Mouse (Mus musculus): ENCODE measurements at regions not wholly inside any gene's neighbourhood (a gene's known extent, or its start where the extent isn't known, plus 50 kb on each side); places are given as distances from the start of the nearest gene placed in this dataset.
"Not testable (repeated sequence)": the region's sequence is repeated elsewhere in the genome, so short reads cannot be mapped to it uniquely, and the experiment has no call there.

GRCm38 (mm10) chr14:54147546-54147945, 106.4 kb downstream of the Dad1 start:
- H3K9me3 ChIP-seq, result no peaks in the 10 kb centered on the region
- no peak overlapping the region for H3K4me3 ChIP-seq
- ATAC-seq (replicated peaks), result no peak
- H3K36me3 ChIP-seq, result no peaks in the 10 kb centered on the region
- no peak overlapping the region for H3K9ac ChIP-seq (replicated peaks)
- H3K4me2 ChIP-seq (replicated peaks), result no peak overlapping the region
- peaks cover 9% of the 10 kb centered on the region; the same call in 1 of the 2 replicates for H3K4me1 ChIP-seq
- 89% methylated on average over 6 of the region's 7 CpGs for WGBS
- no peaks in the 10 kb centered on the region for H3K27me3 ChIP-seq
- no peak overlapping the region for H3K27ac ChIP-seq (replicated peaks)

- H3K4me3 ChIP-seq, result no peak overlapping the region
- ATAC-seq (replicated peaks), result no peak
- H3K36me3 ChIP-seq, result no peaks in the 10 kb centered on the region
- no peak overlapping the region for H3K27ac ChIP-seq (replicated peaks)
- H3K4me1 ChIP-seq, result peaks cover 9% of the 10 kb centered on the region; the same call in 1 of the 2 replicates
- H3K27me3 ChIP-seq, result no peaks in the 10 kb centered on the region
- 20% methylated on average over 11 of the region's 11 CpGs for whole genome bisulfite sequencing
- no peak overlapping the region for H3K4me2 ChIP-seq (replicated peaks)
- H3K9ac ChIP-seq (replicated peaks), result no peak overlapping the region
- no peaks in the 10 kb centered on the region for H3K9me3 ChIP-seq
Measured at GRCm38 (mm10) chr14:54145743-54146741, 107.9 kb downstream of the Dad1 start.

GRCm38 (mm10) chr14:54143828-54144227, 110.1 kb downstream of the Dad1 start:
- ATAC-seq (replicated peaks), result peak; percentile 80
- Histone ChIP-seq H3K27ac (replicated peaks) (no peak overlapping the region), H3K36me3 (no peaks in the 10 kb centered on the region), H3K4me1 (peaks cover 9% of the 10 kb centered on the region; the same call in 1 of the 2 replicates), H3K9ac (replicated peaks) (no peak overlapping the region), H3K27me3 (no peaks in the 10 kb centered on the region), H3K4me2 (replicated peaks) (no peak overlapping the region), H3K4me3 (no peak overlapping the region), H3K9me3 (no peaks in the 10 kb centered on the region)
- 43% methylated on average over 1 of the region's 1 CpGs for WGBS

GRCm38 (mm10) chr14:54138288-54138687, 115.6 kb downstream of the Dad1 start:
- Histone ChIP-seq H3K4me2 (replicated peaks) (no peak overlapping the region), H3K9ac (replicated peaks) (no peak overlapping the region), H3K27me3 (no peaks in the 10 kb centered on the region), H3K4me1 (no peaks in the 10 kb centered on the region), H3K36me3 (no peaks in the 10 kb centered on the region), H3K4me3 (no peak overlapping the region), H3K9me3 (no peaks in the 10 kb centered on the region), H3K27ac (replicated peaks) (no peak overlapping the region)
- 82% methylated on average over 3 of the region's 3 CpGs for WGBS
- no peak for ATAC-seq (replicated peaks)

GRCm38 (mm10) chr14:54136538-54136937, 117.4 kb downstream of the Dad1 start:
- Histone ChIP-seq H3K4me3 (no peak overlapping the region), H3K27ac (replicated peaks) (no peak overlapping the region), H3K9ac (replicated peaks) (no peak overlapping the region), H3K4me1 (no peaks in the 10 kb centered on the region), H3K36me3 (no peaks in the 10 kb centered on the region), H3K9me3 (no peaks in the 10 kb centered on the region), H3K27me3 (no peaks in the 10 kb centered on the region), H3K4me2 (replicated peaks) (no peak overlapping the region)
- ATAC-seq (replicated peaks), result no peak
- WGBS, result 86% methylated on average over 3 of the region's 3 CpGs

GRCm38 (mm10) chr14:54128334-54128733, 125.6 kb downstream of the Dad1 start:
- Histone ChIP-seq H3K36me3 (no peaks in the 10 kb centered on the region), H3K9me3 (no peaks in the 10 kb centered on the region), H3K4me1 (0 out of 2 replicates have a peak, but pooled peaks cover 4% of the 10 kb centered on the region), H3K4me2 (replicated peaks) (no peak overlapping the region), H3K9ac (replicated peaks) (no peak overlapping the region), H3K27ac (replicated peaks) (no peak overlapping the region), H3K4me3 (no peak overlapping the region), H3K27me3 (no peaks in the 10 kb centered on the region)
- ATAC-seq (replicated peaks), result no peak
- WGBS, result 83% methylated on average over 4 of the region's 4 CpGs

GRCm38 (mm10) chr14:54125510-54125909, 128.4 kb downstream of the Dad1 start:
- H3K36me3 ChIP-seq, result no peaks in the 10 kb centered on the region
- 0 out of 2 replicates have a peak, but pooled peaks cover 4% of the 10 kb centered on the region for H3K4me1 ChIP-seq
- no peak overlapping the region for H3K9ac ChIP-seq (replicated peaks)
- H3K27me3 ChIP-seq, result no peaks in the 10 kb centered on the region
- no peak for ATAC-seq (replicated peaks)
- H3K9me3 ChIP-seq, result no peaks in the 10 kb centered on the region
- no peak overlapping the region for H3K4me3 ChIP-seq
- no peak overlapping the region for H3K4me2 ChIP-seq (replicated peaks)
- H3K27ac ChIP-seq (replicated peaks), result no peak overlapping the region

- Histone ChIP-seq H3K4me2 (replicated peaks) (no peak overlapping the region), H3K27ac (replicated peaks) (no peak overlapping the region), H3K9ac (replicated peaks) (no peak overlapping the region), H3K4me3 (no peak overlapping the region), H3K4me1 (0 out of 2 replicates have a peak, but pooled peaks cover 4% of the 10 kb centered on the region), H3K27me3 (no peaks in the 10 kb centered on the region), H3K9me3 (no peaks in the 10 kb centered on the region), H3K36me3 (no peaks in the 10 kb centered on the region)
- ATAC-seq (replicated peaks), result no peak
- WGBS, result 91% methylated on average over 7 of the region's 7 CpGs
Measured at GRCm38 (mm10) chr14:54121973-54122372, 131.9 kb downstream of the Dad1 start.

GRCm38 (mm10) chr14:54121340-54121739, 132.6 kb downstream of the Dad1 start:
- no peaks in the 10 kb centered on the region for H3K36me3 ChIP-seq

GRCm38 (mm10) chr14:54120194-54120593, 133.7 kb downstream of the Dad1 start:
- H3K27me3 ChIP-seq, result no peaks in the 10 kb centered on the region
- H3K27ac ChIP-seq (replicated peaks), result no peak overlapping the region
- no peaks in the 10 kb centered on the region for H3K36me3 ChIP-seq
- no peak overlapping the region for H3K4me2 ChIP-seq (replicated peaks)
- H3K4me1 ChIP-seq, result no peaks in the 10 kb centered on the region
- H3K4me3 ChIP-seq, result no peak overlapping the region
- ATAC-seq (replicated peaks), result no peak
- H3K9me3 ChIP-seq, result no peaks in the 10 kb centered on the region
- H3K9ac ChIP-seq (replicated peaks), result no peak overlapping the region
- WGBS, result 93% methylated on average over 5 of the region's 5 CpGs

More at GRCm38 (mm10) chr14:54121340-54121739, 132.6 kb downstream of the Dad1 start:
- WGBS, result 79% methylated on average over 4 of the region's 4 CpGs
- Histone ChIP-seq H3K9ac (replicated peaks) (no peak overlapping the region), H3K27ac (replicated peaks) (no peak overlapping the region), H3K4me1 (0 out of 2 replicates have a peak, but pooled peaks cover 4% of the 10 kb centered on the region), H3K4me2 (replicated peaks) (no peak overlapping the region), H3K9me3 (no peaks in the 10 kb centered on the region), H3K27me3 (no peaks in the 10 kb centered on the region), H3K4me3 (no peak overlapping the region)
- no peak for ATAC-seq (replicated peaks)

GRCm38 (mm10) chr14:54117607-54118006, 136.3 kb downstream of the Dad1 start:
- H3K27me3 ChIP-seq; H3K9ac ChIP-seq (replicated peaks); H3K4me3 ChIP-seq; H3K4me1 ChIP-seq; ATAC-seq (replicated peaks); H3K27ac ChIP-seq (replicated peaks); H3K9me3 ChIP-seq; H3K4me2 ChIP-seq (replicated peaks); H3K36me3 ChIP-seq: not testable (repeated sequence)
- 91% methylated on average over 8 of the region's 8 CpGs for WGBS

GRCm38 (mm10) chr14:54113216-54113615, 140.7 kb downstream of the Dad1 start:
- no peaks in the 10 kb centered on the region for H3K27me3 ChIP-seq
- no peaks in the 10 kb centered on the region for H3K9me3 ChIP-seq
- no peak overlapping the region for H3K27ac ChIP-seq (replicated peaks)
- H3K4me3 ChIP-seq, result no peak overlapping the region
- H3K9ac ChIP-seq (replicated peaks), result no peak overlapping the region
- H3K4me2 ChIP-seq (replicated peaks), result no peak overlapping the region
- H3K36me3 ChIP-seq, result no peaks in the 10 kb centered on the region
- WGBS, result 46% methylated on average over 2 of the region's 2 CpGs
- no peak for ATAC-seq (replicated peaks)
- peaks cover 21% of the 10 kb centered on the region for H3K4me1 ChIP-seq
